Mouse (Mus musculus) spleen, postnatal 4 days (tissue): ENCODE measurements around the gene Rassf3.

Experiments used
- DNase-seq, 2 experiments: peaks; one replicate each; pipeline ENCODE4 v3.0.0; 2022; ENCODE audit warnings: low spot score in 2 of 2

The Rassf3 gene

GRCm38 (mm10) chr10:121368783-121369465 lies 107.2 kb downstream of the Rassf3 start:
- DNase-seq = no peak

GRCm38 (mm10) chr10:121367780-121368179 lies 108.4 kb downstream of the Rassf3 start:
- no peak for DNase-seq

GRCm38 (mm10) chr10:121367271-121367670 lies 108.9 kb downstream of the Rassf3 start:
- DNase-seq = peak in 1 of 2 experiments; percentile 59

- no peak for DNase-seq
These were observed 110.3 kb downstream of the Rassf3 start for GRCm38 (mm10) chr10:121365781-121366272.

- DNase-seq = peak; percentile 86 to 95
These were observed 111.2 kb downstream of the Rassf3 start, which contains the start of gene Gns for GRCm38 (mm10) chr10:121364801-121365564. Gns (plus strand) TSS chr10:121365090.

- no peak for DNase-seq
These were observed 111.8 kb downstream of the Rassf3 start for GRCm38 (mm10) chr10:121364306-121364705.

GRCm38 (mm10) chr10:121363201-121363600 lies 112.9 kb downstream of the Rassf3 start:
- no peak for DNase-seq

- DNase-seq = no peak
These were observed 115.8 kb downstream of the Rassf3 start for GRCm38 (mm10) chr10:121360358-121360757.
